Mouse (Mus musculus): ENCODE results near the gene Tecta.

GRCm38 (mm10) chr9:42431606-42432005 is 31.9 kb upstream of the Tecta start:
- TF ChIP-seq POLR2A (IDR thresholded peaks at IDR 0.05; ENCODE audit: low read depth, low read length) (no peak), CTCF (IDR thresholded peaks at IDR 0.05; ENCODE audit: extremely low read depth, insufficient read length, insufficient replicate concordance, low read depth, low read length) (no peak)
